Mouse (Mus musculus) ES-E14 (cell line): ENCODE data around the gene Sh3bgr.

Source experiments
- CHD2 ChIP-seq: IDR thresholded peaks from 2 replicates; pipeline ENCODE4 v1.6.1; 2014; ENCODE audit warnings: mild to moderate bottlenecking, low read depth, low read length, inconsistent platforms
- HCFC1 ChIP-seq: IDR thresholded peaks from 2 replicates; pipeline ENCODE4 v1.6.1; 2012; ENCODE audit warnings: low read length, inconsistent platforms, borderline replicate concordance; ENCODE audit not compliant: insufficient read depth
- MAFK ChIP-seq: IDR thresholded peaks from 2 replicates; pipeline ENCODE4 v1.6.1; 2014; ENCODE audit warnings: mild to moderate bottlenecking, low read depth, low read length, inconsistent platforms; ENCODE audit not compliant: insufficient read depth

- TF ChIP-seq CHD2, result no peak
- TF ChIP-seq HCFC1, result no peak
- no peak for TF ChIP-seq MAFK
These were observed 58.2 kb downstream of the Sh3bgr start for GRCm38 (mm10) chr16:96258429-96258828.
